Mouse (Mus musculus): ENCODE measurements around the gene Rrp1.

- peak; percentile 82; the same call in 1 of the 2 replicates for TF ChIP-seq HCFC1 (IDR thresholded peaks at IDR 0.05; ENCODE audit: borderline replicate concordance, insufficient read depth, low read length)
- TF ChIP-seq ZNF384 (IDR thresholded peaks at IDR 0.05; ENCODE audit: low read depth, low read length), result no peak
- peak; percentile 49; the same call in 1 of the 2 replicates for TF ChIP-seq ZC3H11A (IDR thresholded peaks at IDR 0.05; ENCODE audit: borderline replicate concordance, low read depth, low read length)
Observed at GRCm38 (mm10) chr10:78412319-78413151, at the start of gene Rrp1.

Measured in ES-E14 (cell line).